Mouse (Mus musculus) cerebellum, postnatal 10 days (tissue): ENCODE results near the gene Ddx17.

Experiments used
- DNase-seq, 2 experiments: peaks; one replicate each; pipeline ENCODE4 v3.0.0; 2021; ENCODE audit warnings: mixed read lengths in 2 of 2

Ddx17 gene

GRCm38 (mm10) chr15:79546410-79547288 lies at the start of gene Ddx17:
Gene Ddx17, minus strand, starts transcription at chr15:79546741.
- peak; percentile 99 for DNase-seq

- no peak for DNase-seq
Observed at GRCm38 (mm10) chr15:79581581-79581980, 35.0 kb upstream of the Ddx17 start.

GRCm38 (mm10) chr15:79577671-79578426 lies 31.3 kb upstream of the Ddx17 start:
- no peak for DNase-seq

- no peak for DNase-seq
Observed at GRCm38 (mm10) chr15:79576947-79577346, 30.4 kb upstream of the Ddx17 start.

GRCm38 (mm10) chr15:79575543-79576222 lies 29.1 kb upstream of the Ddx17 start:
- no peak for DNase-seq

- no peak for DNase-seq
Observed at GRCm38 (mm10) chr15:79562417-79562816, 15.9 kb upstream of the Ddx17 start.

- no peak for DNase-seq
Observed at GRCm38 (mm10) chr15:79559649-79560048, 13.1 kb upstream of the Ddx17 start.

- no peak for DNase-seq
Observed at GRCm38 (mm10) chr15:79552566-79552965, 6.0 kb upstream of the Ddx17 start.

GRCm38 (mm10) chr15:79548226-79548625 lies 1.7 kb upstream of the Ddx17 start:
- DNase-seq: no peak

GRCm38 (mm10) chr15:79547289-79547820 lies 814 bp upstream of the Ddx17 start:
- no peak for DNase-seq

- DNase-seq: peak; percentile 81 to 84
Observed at GRCm38 (mm10) chr15:79545921-79546399, 581 bp downstream of the Ddx17 start.

GRCm38 (mm10) chr15:79545496-79545895 lies 1.0 kb downstream of the Ddx17 start:
- no peak for DNase-seq

GRCm38 (mm10) chr15:79543968-79544367 lies 2.6 kb downstream of the Ddx17 start:
- DNase-seq: no peak

GRCm38 (mm10) chr15:79533796-79534195 lies 12.7 kb downstream of the Ddx17 start:
- no peak for DNase-seq

- no peak for DNase-seq
Observed at GRCm38 (mm10) chr15:79529935-79530334, 16.6 kb downstream of the Ddx17 start.

GRCm38 (mm10) chr15:79527991-79528639 lies 18.4 kb downstream of the Ddx17 start:
- no peak for DNase-seq

GRCm38 (mm10) chr15:79527192-79527591 lies 19.3 kb downstream of the Ddx17 start:
- peak; percentile 67 to 68 for DNase-seq

- peak in 1 of 2 experiments; percentile 26 for DNase-seq
Observed at GRCm38 (mm10) chr15:79525979-79526768, 20.4 kb downstream of the Ddx17 start.

- DNase-seq: no peak
Observed at GRCm38 (mm10) chr15:79525564-79525963, 21.0 kb downstream of the Ddx17 start.

- DNase-seq: no peak
Observed at GRCm38 (mm10) chr15:79519400-79520220, 26.9 kb downstream of the Ddx17 start.
